Mouse (Mus musculus): ENCODE results near the gene Fam32a. TPM values are rescaled to one million over a fixed set of nuclear protein-coding genes. Genes with fewer than 3 reads are reported as not detected.

Fam32a gene
- polyA plus RNA-seq, 1 experiment from 2014 or later = 77.0 TPM

DNA sequence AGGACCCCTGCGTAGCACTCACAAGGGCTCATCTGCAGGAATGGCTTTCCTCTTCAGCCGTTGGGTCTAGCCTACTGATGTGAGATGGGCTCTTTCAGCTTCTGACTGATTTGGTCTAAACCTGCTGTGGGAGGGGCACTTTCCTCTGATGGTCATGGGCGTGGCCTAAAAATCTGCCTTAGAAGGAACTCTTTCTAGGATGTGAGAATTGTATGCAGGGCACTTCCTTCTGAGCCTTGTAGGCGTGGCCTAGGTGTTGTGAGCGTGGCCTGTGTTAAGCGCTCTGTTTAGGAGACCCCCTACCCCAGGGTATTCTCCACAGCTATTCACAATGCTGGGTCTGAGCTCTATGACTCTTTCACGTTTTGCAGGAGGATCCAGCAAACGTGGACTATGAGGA lies 21.5 kb upstream of the Fam32a start:
- Histone ChIP-seq H3K4me2 (ENCODE audit: low read depth, low read length) (no peak overlapping the region), H3K36me3 (replicated peaks; ENCODE audit: control insufficient read depth, insufficient read depth, low read depth, low read length) (no peaks in the 10 kb centered on the region), H3K27me3 (ENCODE audit: control insufficient read depth, insufficient read depth, low read length) (no peaks in the 10 kb centered on the region), H3K27ac (replicated peaks; ENCODE audit: low read depth, low read length) (no peak overlapping the region), H3K9me3 (replicated peaks; ENCODE audit: control insufficient read depth, low read length) (no peaks in the 10 kb centered on the region; the same call in 1 of the 2 replicates), H3K4me3 (ENCODE audit: low read depth, low read length) (no peak overlapping the region), H3K4me1 (ENCODE audit: control insufficient read depth, insufficient read depth, low read length) (no peaks in the 10 kb centered on the region), H3K9ac (replicated peaks; ENCODE audit: low read length) (no peak overlapping the region)
- 52% methylated on average over 8 of the region's 8 CpGs for WGBS
- no peak for DNase-seq (ENCODE audit: low spot score)
- no peak for ATAC-seq (replicated peaks; ENCODE audit: insufficient number of reproducible peaks, low FRiP score, low TSS enrichment, low read depth)

DNA sequence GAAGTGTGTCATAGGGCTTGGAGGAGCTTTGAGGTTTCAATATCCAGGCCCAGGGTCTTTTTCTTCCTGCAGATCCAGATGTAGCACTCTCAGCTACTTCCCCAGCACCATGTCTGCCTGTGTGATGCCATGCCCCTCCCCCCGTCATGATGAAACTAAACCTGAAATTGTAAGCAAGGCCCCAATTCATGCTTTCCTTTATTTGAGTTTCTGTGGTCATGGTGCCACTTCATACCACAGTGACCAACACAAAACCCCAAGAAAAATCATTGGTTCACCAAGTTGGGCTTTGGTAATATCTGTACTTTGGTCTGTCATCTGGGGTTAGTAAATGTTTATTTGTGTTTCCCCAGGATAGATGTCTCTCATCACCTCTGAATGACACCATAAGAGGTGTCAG lies 10.9 kb upstream of the Fam32a start:
- Histone ChIP-seq H3K9ac (replicated peaks; ENCODE audit: low read length) (no peak overlapping the region), H3K4me2 (ENCODE audit: low read depth, low read length) (no peak overlapping the region), H3K27ac (replicated peaks; ENCODE audit: low read depth, low read length) (no peak overlapping the region), H3K4me1 (ENCODE audit: control insufficient read depth, insufficient read depth, low read length) (no peaks in the 10 kb centered on the region), H3K9me3 (replicated peaks; ENCODE audit: control insufficient read depth, low read length) (no peaks in the 10 kb centered on the region), H3K4me3 (ENCODE audit: low read depth, low read length) (no peak overlapping the region), H3K36me3 (replicated peaks; ENCODE audit: control insufficient read depth, insufficient read depth, low read depth, low read length) (no peaks in the 10 kb centered on the region), H3K27me3 (ENCODE audit: control insufficient read depth, insufficient read depth, low read length) (no peaks in the 10 kb centered on the region)
- no peak for DNase-seq (ENCODE audit: low spot score)
- WGBS = 68% methylated on average over 1 of the region's 1 CpGs
- ATAC-seq (replicated peaks; ENCODE audit: insufficient number of reproducible peaks, low FRiP score, low TSS enrichment, low read depth) = no peak

DNA sequence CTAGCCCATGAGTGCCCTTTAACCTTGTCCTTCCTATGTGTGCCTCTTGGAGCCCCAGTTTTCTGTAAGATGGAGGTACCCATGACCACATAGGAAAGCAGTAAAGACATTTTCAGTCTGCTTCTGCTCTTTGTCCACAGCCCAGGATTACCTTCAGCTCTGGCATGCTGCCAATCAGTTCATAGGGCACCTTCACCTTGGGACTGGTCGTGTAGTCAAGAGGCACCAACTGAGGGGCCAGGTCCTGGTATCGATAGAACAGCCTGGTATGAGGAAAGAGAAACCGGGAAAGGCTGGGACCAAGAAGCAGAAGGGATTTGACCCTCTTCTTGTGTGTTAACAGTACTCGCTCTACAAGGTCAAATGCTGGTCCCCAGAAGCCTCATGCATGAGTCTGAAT lies 9.3 kb upstream of the Fam32a start:
- no peak overlapping the region for H3K9ac ChIP-seq (replicated peaks; ENCODE audit: low read length)
- 74% methylated on average over 4 of the region's 4 CpGs for WGBS
- no peaks in the 10 kb centered on the region for H3K4me1 ChIP-seq (ENCODE audit: control insufficient read depth, insufficient read depth, low read length)
- H3K9me3 ChIP-seq (replicated peaks; ENCODE audit: control insufficient read depth, low read length) = no peaks in the 10 kb centered on the region
- H3K4me2 ChIP-seq (ENCODE audit: low read depth, low read length) = no peak overlapping the region
- ATAC-seq (replicated peaks; ENCODE audit: insufficient number of reproducible peaks, low FRiP score, low TSS enrichment, low read depth) = no peak
- no peak for DNase-seq (ENCODE audit: low spot score)
- no peaks in the 10 kb centered on the region for H3K36me3 ChIP-seq (replicated peaks; ENCODE audit: control insufficient read depth, insufficient read depth, low read depth, low read length)
- no peaks in the 10 kb centered on the region for H3K27me3 ChIP-seq (ENCODE audit: control insufficient read depth, insufficient read depth, low read length)
- H3K27ac ChIP-seq (replicated peaks; ENCODE audit: low read depth, low read length) = no peak overlapping the region
- H3K4me3 ChIP-seq (ENCODE audit: low read depth, low read length) = no peak overlapping the region

DNA sequence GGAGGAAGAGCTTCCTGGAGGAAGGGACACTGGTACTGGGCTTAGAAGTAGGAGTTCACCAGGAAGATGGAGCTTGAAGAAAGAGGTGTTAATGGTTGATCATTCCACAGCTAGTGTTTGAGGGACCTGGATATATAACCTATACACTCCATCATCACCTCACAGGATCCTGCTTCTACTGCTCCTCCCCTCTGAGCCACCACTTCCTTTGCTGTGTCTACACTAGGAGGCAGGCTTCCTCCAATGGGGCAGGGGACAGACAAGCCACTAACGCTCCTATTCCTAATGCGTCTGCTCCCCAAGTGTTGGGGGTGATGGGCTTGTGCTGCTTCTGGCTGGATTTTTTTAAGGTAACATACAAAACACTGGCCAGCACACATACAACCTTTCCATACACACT lies 8.8 kb upstream of the Fam32a start:
- no peak overlapping the region for H3K27ac ChIP-seq (replicated peaks; ENCODE audit: low read depth, low read length)

DNA sequence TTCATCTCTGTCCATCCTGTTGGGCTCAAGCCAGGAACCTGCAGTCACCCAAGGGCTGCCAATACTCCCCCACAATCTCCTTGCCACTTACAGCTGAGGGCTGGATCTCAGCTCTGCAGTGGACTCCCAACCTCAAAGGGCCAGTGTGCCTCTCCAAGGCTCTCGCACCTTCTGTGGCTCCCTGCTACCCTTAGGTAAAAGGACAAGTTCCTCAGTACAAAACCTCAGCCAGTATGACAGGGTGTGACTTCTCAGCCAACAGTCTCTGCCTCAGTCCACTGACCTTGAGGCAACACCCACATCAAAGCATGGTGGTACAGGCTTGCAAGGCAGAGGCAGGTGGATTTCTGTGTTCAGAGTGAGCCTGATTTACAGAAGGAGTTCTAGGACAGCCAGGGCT lies 7.7 kb upstream of the Fam32a start:
- no peaks in the 10 kb centered on the region for H3K9me3 ChIP-seq (replicated peaks; ENCODE audit: control insufficient read depth, low read length)
- no peaks in the 10 kb centered on the region for H3K27me3 ChIP-seq (ENCODE audit: control insufficient read depth, insufficient read depth, low read length)
- no peak overlapping the region for H3K4me2 ChIP-seq (ENCODE audit: low read depth, low read length)
- WGBS = 79% methylated on average over 1 of the region's 1 CpGs
- no peak overlapping the region for H3K4me3 ChIP-seq (ENCODE audit: low read depth, low read length)
- H3K36me3 ChIP-seq (replicated peaks; ENCODE audit: control insufficient read depth, insufficient read depth, low read depth, low read length) = no peaks in the 10 kb centered on the region
- H3K9ac ChIP-seq (replicated peaks; ENCODE audit: low read length) = no peak overlapping the region
- no peaks in the 10 kb centered on the region for H3K4me1 ChIP-seq (ENCODE audit: control insufficient read depth, insufficient read depth, low read length)
- ATAC-seq (replicated peaks; ENCODE audit: insufficient number of reproducible peaks, low FRiP score, low TSS enrichment, low read depth) (no peak), DNase-seq (ENCODE audit: low spot score) (no peak)
- H3K27ac ChIP-seq (replicated peaks; ENCODE audit: low read depth, low read length) = no peak overlapping the region

More for the DNA sequence above, 8.8 kb upstream of the Fam32a start:
- no peak overlapping the region for H3K4me3 ChIP-seq (ENCODE audit: low read depth, low read length)
- no peak for DNase-seq (ENCODE audit: low spot score)
- no peaks in the 10 kb centered on the region for H3K27me3 ChIP-seq (ENCODE audit: control insufficient read depth, insufficient read depth, low read length)
- WGBS = 71% methylated on average over 2 of the region's 2 CpGs
- H3K4me1 ChIP-seq (ENCODE audit: control insufficient read depth, insufficient read depth, low read length) = no peaks in the 10 kb centered on the region
- no peak overlapping the region for H3K9ac ChIP-seq (replicated peaks; ENCODE audit: low read length)
- no peaks in the 10 kb centered on the region for H3K9me3 ChIP-seq (replicated peaks; ENCODE audit: control insufficient read depth, low read length)
- H3K4me2 ChIP-seq (ENCODE audit: low read depth, low read length) = no peak overlapping the region
- ATAC-seq (replicated peaks; ENCODE audit: insufficient number of reproducible peaks, low FRiP score, low TSS enrichment, low read depth) = no peak
- no peaks in the 10 kb centered on the region for H3K36me3 ChIP-seq (replicated peaks; ENCODE audit: control insufficient read depth, insufficient read depth, low read depth, low read length)

DNA sequence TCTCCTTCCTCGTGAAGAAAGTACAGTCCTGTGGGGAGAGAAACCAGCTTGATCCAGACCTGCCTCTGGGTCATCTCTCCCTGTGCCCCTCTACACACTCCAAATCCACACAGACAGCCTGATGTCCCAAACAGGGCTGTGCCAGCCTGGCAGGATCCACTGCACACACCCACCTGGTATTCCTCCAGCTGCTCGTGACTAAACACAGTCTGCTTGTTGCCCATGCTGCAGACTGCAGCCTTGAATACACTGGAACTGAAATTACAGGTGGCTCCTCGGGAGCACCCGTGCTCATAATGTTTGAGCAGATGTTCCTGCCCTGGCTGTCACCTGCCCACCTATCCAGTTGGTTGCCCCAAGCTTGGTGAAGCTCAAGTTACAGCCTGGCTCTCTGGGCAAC lies 6.8 kb upstream of the Fam32a start, which contains the start of gene Cib3:
Gene Cib3 (minus strand): TSS at position 87 of the 400 bp plus-strand sequence.
- ATAC-seq (replicated peaks; ENCODE audit: insufficient number of reproducible peaks, low FRiP score, low TSS enrichment, low read depth) = no peak

DNA sequence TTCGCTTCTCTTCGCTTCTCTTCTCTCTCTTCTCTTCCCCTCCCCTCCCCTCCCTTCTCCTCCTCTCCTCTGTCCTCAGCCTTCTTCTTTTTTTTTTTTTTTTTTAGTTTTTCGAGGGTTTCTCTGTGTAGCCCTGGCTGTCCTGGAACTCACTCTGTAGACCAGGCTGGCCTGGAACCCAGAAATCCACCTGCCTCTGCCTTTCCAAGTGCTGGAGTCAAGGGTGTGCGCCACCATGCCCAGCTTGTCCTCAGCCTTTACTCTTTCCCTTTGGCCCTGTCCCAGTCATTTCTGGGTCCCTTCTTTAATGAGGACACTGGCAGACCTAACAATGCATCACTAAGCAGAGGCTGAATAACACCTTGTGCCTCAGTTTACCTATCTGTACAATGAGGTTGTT lies 6.0 kb upstream of the Fam32a start, which contains the start of gene Gm11034:
Gene Gm11034 (minus strand): TSS at position 101 of the 400 bp plus-strand sequence.
- Histone ChIP-seq H3K27ac (replicated peaks; ENCODE audit: low read depth, low read length) (no peak within 1 kb of the TSS), H3K36me3 (replicated peaks; ENCODE audit: control insufficient read depth, insufficient read depth, low read depth, low read length) (no peaks in the 10 kb centered on the region), H3K4me2 (ENCODE audit: low read depth, low read length) (no peak within 1 kb of the TSS), H3K27me3 (ENCODE audit: control insufficient read depth, insufficient read depth, low read length) (no peaks in the 10 kb centered on the region), H3K4me1 (ENCODE audit: control insufficient read depth, insufficient read depth, low read length) (no peaks in the 10 kb centered on the region), H3K4me3 (ENCODE audit: low read depth, low read length) (no peak within 1 kb of the TSS), H3K9ac (replicated peaks; ENCODE audit: low read length) (no peak within 1 kb of the TSS), H3K9me3 (replicated peaks; ENCODE audit: control insufficient read depth, low read length) (no peaks in the 10 kb centered on the region)
- no peak for DNase-seq (ENCODE audit: low spot score)
- ATAC-seq (replicated peaks; ENCODE audit: insufficient number of reproducible peaks, low FRiP score, low TSS enrichment, low read depth) = no peak
- whole genome bisulfite sequencing = 75% methylated on average over 4 of the region's 4 CpGs

More for the DNA sequence above, 6.8 kb upstream of the Fam32a start, which contains the start of gene Cib3:
- Histone ChIP-seq H3K9me3 (replicated peaks; ENCODE audit: control insufficient read depth, low read length) (no peaks in the 10 kb centered on the region), H3K4me3 (ENCODE audit: low read depth, low read length) (no peak within 1 kb of the TSS), H3K4me2 (ENCODE audit: low read depth, low read length) (no peak within 1 kb of the TSS), H3K9ac (replicated peaks; ENCODE audit: low read length) (no peak within 1 kb of the TSS), H3K36me3 (replicated peaks; ENCODE audit: control insufficient read depth, insufficient read depth, low read depth, low read length) (no peaks in the 10 kb centered on the region), H3K4me1 (ENCODE audit: control insufficient read depth, insufficient read depth, low read length) (no peaks in the 10 kb centered on the region), H3K27me3 (ENCODE audit: control insufficient read depth, insufficient read depth, low read length) (no peaks in the 10 kb centered on the region), H3K27ac (replicated peaks; ENCODE audit: low read depth, low read length) (no peak within 1 kb of the TSS)
- DNase-seq (ENCODE audit: low spot score) = no peak
- WGBS = 68% methylated on average over 4 of the region's 4 CpGs

DNA sequence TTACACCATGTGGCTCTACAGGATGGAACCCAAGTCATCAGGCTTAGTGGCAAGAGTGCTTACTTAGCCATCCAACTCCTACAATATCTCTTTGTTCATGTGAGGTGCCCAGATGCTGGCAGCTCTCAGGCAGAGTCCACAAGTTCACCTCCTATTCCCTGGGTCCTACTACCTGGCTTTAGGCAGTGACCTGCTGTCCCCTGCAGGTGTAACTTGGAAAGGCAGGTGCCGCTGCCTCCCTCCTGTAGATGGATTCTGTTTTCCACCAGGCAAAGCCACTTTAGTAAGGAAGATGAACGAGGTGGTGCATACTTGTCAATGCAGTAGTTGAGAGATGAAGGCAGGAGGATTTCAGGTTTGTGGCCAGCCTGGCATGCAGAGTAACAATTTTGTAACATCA lies 4.5 kb upstream of the Fam32a start:
- WGBS = 40% methylated on average over 2 of the region's 2 CpGs
- H3K36me3 ChIP-seq (replicated peaks; ENCODE audit: control insufficient read depth, insufficient read depth, low read depth, low read length) = no peaks in the 10 kb centered on the region
- no peak overlapping the region for H3K4me3 ChIP-seq (ENCODE audit: low read depth, low read length)
- H3K4me2 ChIP-seq (ENCODE audit: low read depth, low read length) = no peak overlapping the region
- H3K9me3 ChIP-seq (replicated peaks; ENCODE audit: control insufficient read depth, low read length) = no peaks in the 10 kb centered on the region
- H3K9ac ChIP-seq (replicated peaks; ENCODE audit: low read length) = no peak overlapping the region
- DNase-seq (ENCODE audit: low spot score) (no peak), ATAC-seq (replicated peaks; ENCODE audit: insufficient number of reproducible peaks, low FRiP score, low TSS enrichment, low read depth) (no peak)
- no peaks in the 10 kb centered on the region for H3K4me1 ChIP-seq (ENCODE audit: control insufficient read depth, insufficient read depth, low read length)
- H3K27me3 ChIP-seq (ENCODE audit: control insufficient read depth, insufficient read depth, low read length) = no peaks in the 10 kb centered on the region
- H3K27ac ChIP-seq (replicated peaks; ENCODE audit: low read depth, low read length) = no peak overlapping the region

Measured in embryonic facial prominence, embryonic 11.5 days (tissue).